Mouse (Mus musculus): ENCODE measurements around the gene Ccs.

DNA sequence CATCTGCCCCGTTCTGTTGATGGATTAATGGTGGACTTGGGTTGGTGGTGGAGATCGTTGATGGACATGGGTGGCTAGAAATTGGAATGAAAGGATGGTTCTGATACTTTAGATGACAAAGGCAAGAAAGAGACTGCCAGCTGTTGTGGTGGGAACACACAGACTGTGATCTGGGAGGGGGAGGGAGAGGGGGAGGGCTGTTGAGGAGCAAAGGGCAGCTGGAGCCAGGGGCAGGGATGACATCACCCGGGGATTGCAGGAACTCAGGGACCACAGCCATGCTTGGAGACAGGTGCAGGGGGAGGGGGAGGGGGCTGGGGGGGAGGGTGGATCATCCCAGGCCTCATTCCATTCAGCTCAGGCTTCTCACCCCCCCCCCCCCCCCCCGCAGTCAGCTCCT lies 37.1 kb upstream of the Ccs start:
- TF ChIP-seq CTCF (IDR thresholded peaks at IDR 0.05; ENCODE audit: control insufficient read depth, insufficient read depth, insufficient replicate concordance, low read depth, low read length) (no peak), POLR2A (IDR thresholded peaks at IDR 0.05; ENCODE audit: control insufficient read depth, low read depth, low read length) (no peak)
